Mouse (Mus musculus) right cerebral cortex, postnatal 10 days (tissue): ENCODE measurements around the gene Fgf2.

Experiments used
- DNase-seq, 2 experiments: peaks; one replicate each; pipeline ENCODE4 v3.0.0; 2021; ENCODE audit warnings: low spot score in 2 of 2

Gene Fgf2

GRCm38 (mm10) chr3:37414413-37414960, 66.3 kb downstream of the Fgf2 start:
- DNase-seq: peak; percentile 90 to 93

GRCm38 (mm10) chr3:37418341-37418740, 70.2 kb downstream of the Fgf2 start:
- DNase-seq: no peak

- DNase-seq: peak; percentile 81 to 85
Measured at GRCm38 (mm10) chr3:37418961-37419457, 70.9 kb downstream of the Fgf2 start.

GRCm38 (mm10) chr3:37419458-37419991, 71.4 kb downstream of the Fgf2 start, which contains the start of gene Spata5:
TSS of gene Spata5 (plus strand) at chr3:37419896.
- DNase-seq: peak; percentile 99

- peak; percentile 96 for DNase-seq
Measured at GRCm38 (mm10) chr3:37420072-37420471, 71.9 kb downstream of the Fgf2 start, which contains the start of gene Nudt6. TSS of gene Nudt6 (minus strand) at chr3:37420211.

- peak; percentile 54 to 66 for DNase-seq
Measured at GRCm38 (mm10) chr3:37420641-37421040, 72.5 kb downstream of the Fgf2 start.

GRCm38 (mm10) chr3:37421179-37421578, 73.0 kb downstream of the Fgf2 start:
- DNase-seq: no peak

- DNase-seq: no peak
Measured at GRCm38 (mm10) chr3:37426069-37426468, 77.9 kb downstream of the Fgf2 start.

- DNase-seq: no peak
Measured at GRCm38 (mm10) chr3:37430359-37430758, 82.2 kb downstream of the Fgf2 start.

- no peak for DNase-seq
Measured at GRCm38 (mm10) chr3:37439770-37440169, 91.6 kb downstream of the Fgf2 start.

- DNase-seq: no peak
Measured at GRCm38 (mm10) chr3:37443409-37443808, 95.3 kb downstream of the Fgf2 start.

- no peak for DNase-seq
Measured at GRCm38 (mm10) chr3:37455992-37456391, 107.8 kb downstream of the Fgf2 start.
